Mouse (Mus musculus) frontal cortex, postnatal 10 days (tissue): ENCODE results near the gene Tnfaip3.

Experiments
- DNase-seq, 2 experiments: peaks; one replicate each; pipeline ENCODE4 v3.0.0; 2022; ENCODE audit warnings: low spot score in 2 of 2, mixed read lengths in 1 of 2

Gene Tnfaip3

GRCm38 (mm10) chr10:19014381-19015256 is 838 bp downstream of the Tnfaip3 start:
- DNase-seq, result no peak

GRCm38 (mm10) chr10:19013351-19013750 is 2.1 kb downstream of the Tnfaip3 start:
- no peak for DNase-seq

DNA sequence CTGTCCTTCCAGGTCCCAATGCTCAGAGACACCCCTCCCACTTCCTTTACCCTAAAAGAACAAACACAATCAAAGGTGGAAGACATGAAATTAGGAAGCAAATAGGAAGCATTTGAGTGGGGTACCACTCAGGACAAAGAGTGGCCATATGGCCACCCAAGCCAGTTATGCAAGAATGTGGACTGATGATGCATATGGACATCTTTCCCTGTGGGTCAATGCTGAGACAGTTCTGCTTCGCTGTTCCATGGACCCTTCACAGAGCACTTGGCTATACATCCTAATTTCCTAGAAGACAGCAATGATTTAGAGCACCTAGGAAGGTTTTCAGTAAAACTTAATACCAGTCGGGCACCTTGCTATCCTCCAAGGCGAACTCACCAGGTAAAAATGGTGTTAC is 2.8 kb downstream of the Tnfaip3 start:
- no peak for DNase-seq

- no peak for DNase-seq
Measured at GRCm38 (mm10) chr10:19011832-19012440, 3.5 kb downstream of the Tnfaip3 start.

DNA sequence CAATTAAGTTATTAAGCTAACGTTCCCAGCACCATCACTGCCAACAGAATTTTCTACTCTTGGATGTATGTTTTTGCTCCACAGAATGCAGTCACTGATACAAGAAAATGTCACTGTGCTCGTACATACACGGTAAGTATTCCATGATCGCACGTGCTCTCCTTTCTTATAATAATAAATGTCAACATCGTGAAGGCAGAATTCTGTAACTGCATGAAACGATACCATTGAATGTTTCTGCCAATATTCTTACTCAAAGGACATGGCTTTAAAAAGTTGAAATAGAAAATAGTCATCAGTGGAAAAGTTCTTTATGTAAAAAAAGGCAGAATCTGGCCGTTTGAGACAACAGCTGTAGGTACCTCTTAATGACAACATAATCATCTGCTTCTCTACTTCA is 5.0 kb downstream of the Tnfaip3 start:
- DNase-seq, result no peak

DNA sequence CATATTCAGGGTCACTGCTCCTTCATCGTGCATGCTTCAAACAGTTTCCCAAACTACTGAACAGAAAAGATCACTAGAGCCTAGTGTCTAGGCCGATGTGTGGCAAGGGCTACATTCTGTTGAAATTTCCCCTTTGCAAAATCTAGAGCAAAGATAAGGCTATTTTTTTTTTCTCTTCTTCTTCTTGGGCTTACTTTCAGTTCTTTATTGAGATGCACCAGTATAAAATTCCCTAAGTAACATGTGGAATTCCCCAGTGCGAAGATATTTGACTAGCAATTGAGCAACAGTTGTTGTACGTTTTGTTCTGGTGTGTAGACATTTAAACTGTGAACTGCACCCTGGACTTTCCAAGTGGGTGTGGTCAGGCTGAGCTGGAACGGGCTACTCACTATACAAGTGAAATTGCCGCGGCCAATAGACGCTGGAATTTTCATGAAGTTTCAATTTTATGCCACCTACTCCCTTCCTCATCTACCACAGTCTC is 6.2 kb downstream of the Tnfaip3 start:
- no peak for DNase-seq

GRCm38 (mm10) chr10:19008607-19008940 is 6.9 kb downstream of the Tnfaip3 start:
- no peak for DNase-seq

DNA sequence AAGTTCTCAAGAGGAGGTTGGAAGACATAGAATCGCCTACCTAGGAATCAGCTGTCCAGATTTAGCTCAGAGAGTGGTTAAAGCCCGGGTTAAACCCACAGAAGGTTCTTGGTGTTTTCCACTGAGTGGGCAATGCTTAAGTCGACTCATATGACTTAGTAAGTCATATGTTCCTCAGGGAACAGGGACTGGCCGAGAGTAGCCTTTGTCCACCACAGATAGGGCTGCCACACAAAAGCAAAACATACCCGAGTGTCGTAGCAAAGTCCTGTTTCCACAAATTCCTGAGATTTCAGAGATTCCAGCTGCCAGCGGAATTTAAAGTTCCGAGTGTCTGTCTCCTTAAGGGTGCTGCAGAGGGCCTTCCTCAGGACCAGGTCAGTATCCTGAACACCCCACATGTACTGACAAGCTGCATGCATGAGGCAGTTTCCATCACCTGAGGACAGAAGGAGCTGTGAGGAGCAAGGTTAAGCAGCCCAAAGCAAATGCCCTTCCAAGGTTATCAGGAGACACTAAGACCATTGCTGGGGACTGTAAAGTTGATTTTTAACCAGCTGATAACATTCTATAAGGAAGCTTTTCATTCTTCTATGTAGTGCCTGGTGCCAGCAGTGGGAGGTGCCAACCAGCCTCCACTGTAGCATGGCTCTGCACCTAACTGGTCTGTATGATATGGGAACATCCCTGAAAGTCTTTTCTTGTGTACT is 7.4 kb downstream of the Tnfaip3 start:
- DNase-seq, result no peak

GRCm38 (mm10) chr10:19002091-19002785 is 13.2 kb downstream of the Tnfaip3 start:
- DNase-seq, result peak; percentile 36 to 53

DNA sequence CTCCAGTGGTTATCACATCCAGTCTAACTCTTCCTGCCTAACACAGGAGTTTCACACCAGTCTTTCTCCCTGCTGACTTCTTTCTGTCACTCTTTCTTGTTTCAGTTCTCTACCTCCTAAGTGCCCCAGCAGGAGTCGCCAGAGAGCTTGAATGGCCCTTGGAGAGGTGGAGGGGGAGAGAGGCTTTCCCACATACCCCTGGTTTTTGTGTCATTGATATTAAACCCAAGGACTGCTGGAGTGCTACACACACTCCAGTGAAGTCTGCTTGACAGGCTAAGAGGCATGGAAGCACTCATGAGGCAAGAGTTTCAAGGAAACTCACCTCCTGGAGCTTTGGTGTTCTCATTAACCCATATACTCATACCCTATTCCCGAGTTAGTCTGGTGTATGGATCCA is 16.0 kb downstream of the Tnfaip3 start:
- DNase-seq, result no peak

- DNase-seq, result no peak
Measured at GRCm38 (mm10) chr10:18996331-18996730, 19.1 kb downstream of the Tnfaip3 start.

- no peak for DNase-seq
Measured at GRCm38 (mm10) chr10:18995465-18996261, 19.8 kb downstream of the Tnfaip3 start.

GRCm38 (mm10) chr10:18992971-18993370 is 22.5 kb downstream of the Tnfaip3 start:
- DNase-seq, result no peak

DNA sequence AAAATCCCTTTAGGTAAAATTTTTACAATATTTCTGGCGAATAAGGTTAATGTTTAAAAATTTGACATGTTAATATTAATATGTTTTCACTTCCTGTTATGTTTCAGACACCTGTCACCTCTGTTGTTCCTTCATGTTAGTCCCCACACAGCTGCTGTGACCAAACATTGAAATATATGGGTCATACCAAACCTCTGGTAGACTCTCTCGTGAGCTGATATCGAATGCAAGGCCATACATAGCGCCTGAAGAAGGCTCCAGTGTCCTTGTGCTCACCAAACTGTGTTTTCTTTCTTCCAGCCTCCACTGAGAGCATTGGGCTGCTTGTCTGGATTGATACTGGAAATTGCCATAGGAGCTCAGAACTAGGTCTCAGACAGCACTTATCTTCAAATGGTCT is 24.4 kb downstream of the Tnfaip3 start:
- DNase-seq, result no peak

DNA sequence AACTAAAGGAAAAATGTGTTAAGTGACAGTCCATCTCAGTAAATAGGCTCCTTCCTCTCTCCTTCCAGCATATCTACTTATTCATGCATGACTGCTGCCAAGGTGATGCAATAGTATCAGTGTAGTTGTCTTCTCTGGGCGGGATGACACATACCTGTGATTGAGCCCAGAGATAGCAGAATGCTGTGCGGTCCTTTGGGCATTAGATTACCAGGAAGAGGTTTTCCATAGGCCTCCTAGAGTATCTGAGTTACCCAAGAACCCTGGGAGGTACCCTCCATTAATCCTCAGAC is 27.6 kb downstream of the Tnfaip3 start:
- DNase-seq, result no peak

DNA sequence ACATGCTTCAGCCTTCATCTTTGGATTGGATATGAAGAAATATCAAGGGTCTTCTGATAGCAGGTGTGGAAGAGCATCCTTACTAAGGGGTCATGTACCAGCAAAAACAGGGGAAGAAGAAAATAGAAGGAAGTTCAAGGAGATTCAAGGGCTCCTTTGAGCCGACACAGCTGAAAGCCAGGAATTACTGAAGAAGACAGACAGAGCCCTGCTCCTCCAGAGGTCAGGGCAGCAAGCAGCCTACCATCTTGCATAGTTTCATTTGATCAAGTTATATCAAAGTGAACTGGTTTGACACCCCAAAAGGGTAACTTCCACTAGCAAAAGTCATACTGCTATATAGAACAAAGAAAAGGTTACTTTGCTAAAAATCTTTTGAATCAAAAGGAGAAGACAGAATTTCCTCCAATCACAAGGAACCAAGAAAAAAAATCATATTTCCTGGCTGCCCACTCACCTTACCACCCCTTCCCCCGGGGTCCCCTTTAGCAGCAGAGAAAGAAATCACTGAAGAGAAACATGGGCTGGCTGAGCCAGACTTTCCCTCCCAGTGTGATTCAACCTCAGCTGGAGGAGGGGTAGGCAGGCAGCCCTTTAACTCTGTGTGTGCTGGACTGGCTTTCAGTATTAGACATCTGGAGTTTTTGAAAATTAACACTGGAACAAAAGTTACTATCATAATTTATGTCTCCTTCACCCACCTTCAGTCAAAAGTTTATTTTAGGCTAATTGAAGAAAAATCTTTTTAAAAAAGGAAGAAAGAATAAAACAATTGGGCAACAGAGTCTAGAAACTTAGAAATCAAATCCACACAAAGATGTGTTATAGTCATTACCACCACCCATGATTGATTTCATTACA is 28.2 kb downstream of the Tnfaip3 start:
- no peak for DNase-seq

DNA sequence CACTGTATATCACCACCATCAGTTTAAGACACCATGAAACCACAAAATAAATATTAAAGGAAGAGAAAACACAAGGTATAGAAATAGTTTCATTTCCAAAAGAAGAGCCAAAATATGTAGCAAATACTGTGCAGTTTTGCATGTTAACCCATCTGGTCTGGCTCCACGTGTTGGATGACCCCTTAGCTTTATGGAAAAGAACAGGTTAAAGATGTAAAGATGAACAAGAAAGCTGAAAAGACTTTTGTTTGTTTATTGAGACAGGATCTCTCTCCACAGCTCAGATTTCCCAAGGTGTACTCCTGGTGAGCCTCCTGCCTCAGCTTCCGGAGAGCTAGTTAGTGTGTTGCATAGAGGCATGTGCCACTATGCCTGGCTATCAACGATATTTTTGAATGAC is 29.9 kb downstream of the Tnfaip3 start:
- no peak for DNase-seq

DNA sequence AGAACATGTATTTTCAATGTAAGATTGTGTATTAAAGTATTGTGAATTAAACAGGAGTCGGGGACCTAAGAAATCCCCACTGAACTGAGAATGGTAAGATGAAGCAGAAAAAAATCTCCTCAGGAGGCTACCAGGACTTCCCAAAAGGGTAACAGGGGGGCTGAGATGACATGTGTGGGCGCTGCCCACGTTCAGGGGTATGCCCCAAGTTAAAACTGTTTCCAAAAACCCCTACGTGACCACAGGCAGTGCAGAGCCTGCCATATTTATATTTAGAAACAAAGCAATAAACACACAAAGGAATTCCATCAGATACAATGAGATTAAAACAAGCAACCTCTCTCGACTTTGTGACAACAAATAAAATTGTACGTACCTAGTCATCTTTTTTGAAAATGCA is 31.9 kb downstream of the Tnfaip3 start:
- no peak for DNase-seq

- no peak for DNase-seq
Measured at GRCm38 (mm10) chr10:18974486-18974885, 41.0 kb downstream of the Tnfaip3 start.

- DNase-seq, result no peak
Measured at GRCm38 (mm10) chr10:18966893-18967292, 48.6 kb downstream of the Tnfaip3 start.
